Mouse (Mus musculus) adrenal gland, postnatal 36 days (tissue): Measurements from ENCODE around the gene Morn2. TPM values are rescaled to one million over a fixed set of nuclear protein-coding genes. Genes with fewer than 3 reads are reported as not detected.

Source experiments
- DNase-seq, 2 experiments: peaks; one replicate each; pipeline ENCODE4 v3.0.0; 2021; ENCODE audit warnings: mixed read lengths in 1 of 2
- total RNA-seq, 2 experiments: library from RNA; stranded (reverse); gene quantifications; 2 replicates each; pipeline ENCODE4 v1.2.3; 2021

The Morn2 gene
- total RNA-seq, 2 experiments from 2014 or later, result 13.7 to 17.6 TPM

DNA sequence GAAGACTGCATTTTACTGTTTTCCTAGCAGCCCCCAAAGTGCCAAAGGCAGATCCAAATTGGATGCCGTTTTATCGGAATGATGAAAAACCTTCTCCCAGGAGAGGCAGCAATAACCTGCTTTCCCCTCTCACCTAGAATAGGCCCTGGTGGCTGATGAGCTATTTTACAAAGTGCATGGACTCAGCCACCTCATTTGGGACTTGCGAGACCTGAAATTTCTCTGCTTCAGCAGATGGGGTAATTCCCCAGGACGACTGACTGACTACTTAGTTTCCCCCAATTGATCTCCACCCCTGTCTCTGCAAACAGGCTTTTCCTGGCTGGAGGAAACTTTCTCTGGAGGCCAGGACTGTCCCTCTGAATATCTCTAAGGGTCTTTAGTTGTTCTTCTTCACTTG is 33.0 kb downstream of the Morn2 start:
- DNase-seq, result no peak

DNA sequence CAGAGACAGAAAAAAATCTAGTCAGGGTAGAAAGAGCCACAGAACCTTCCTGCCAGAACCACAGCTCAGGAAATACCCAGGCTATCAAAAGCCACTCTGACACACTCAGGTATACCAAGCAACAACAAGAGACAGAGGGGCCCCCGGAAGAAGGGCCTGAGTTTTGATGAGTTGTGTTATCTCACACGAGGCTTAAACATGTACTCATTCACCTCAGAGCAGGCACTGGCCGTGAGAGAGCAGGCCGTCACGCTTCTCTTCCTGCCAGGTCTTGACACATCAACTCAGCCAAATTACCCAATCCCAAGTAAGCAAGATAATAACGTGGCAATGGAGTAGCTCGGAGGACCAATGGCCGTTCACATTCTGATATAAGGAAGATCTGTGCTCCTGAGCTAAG is 33.7 kb downstream of the Morn2 start:
- DNase-seq, result peak in 1 of 2 experiments; percentile 29

DNA sequence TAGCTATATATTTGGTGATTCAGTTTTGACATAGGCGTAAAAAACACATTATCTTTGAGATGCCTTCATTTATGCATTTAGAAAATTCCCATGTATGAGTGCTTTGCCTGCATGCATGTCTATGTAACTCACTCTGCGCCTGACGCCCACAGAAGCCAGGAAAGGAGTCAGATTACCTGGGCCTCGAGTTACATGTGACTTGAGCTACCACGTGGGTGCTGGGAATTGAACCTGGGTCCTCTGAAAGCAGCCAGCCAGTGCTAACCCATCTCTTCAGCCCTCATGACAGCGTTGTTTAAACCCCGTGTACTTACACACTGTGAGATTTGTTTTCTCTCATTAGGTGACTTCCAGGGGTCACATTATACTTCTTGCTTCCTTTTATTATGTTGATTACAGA is 34.5 kb downstream of the Morn2 start:
- no peak for DNase-seq

DNA sequence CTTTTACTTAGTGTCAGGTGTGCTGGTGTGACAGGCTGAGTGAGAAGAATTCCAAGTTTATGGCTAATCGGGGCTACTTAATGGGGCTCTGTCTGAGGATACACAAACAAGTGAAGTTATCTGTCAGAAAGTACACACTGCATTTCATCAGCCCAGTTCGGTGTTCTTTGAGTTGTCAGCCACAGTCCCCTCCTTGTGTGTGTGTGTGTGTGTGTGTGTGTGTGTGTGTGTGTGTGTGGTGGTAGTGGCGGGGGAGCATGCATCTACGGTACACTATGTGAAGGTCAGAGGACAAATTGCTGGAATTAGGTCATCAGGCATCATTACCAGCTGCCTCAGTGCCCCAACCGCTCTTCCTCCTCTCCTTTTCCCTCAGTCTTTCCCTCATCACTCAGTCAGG is 35.5 kb downstream of the Morn2 start:
- no peak for DNase-seq

DNA sequence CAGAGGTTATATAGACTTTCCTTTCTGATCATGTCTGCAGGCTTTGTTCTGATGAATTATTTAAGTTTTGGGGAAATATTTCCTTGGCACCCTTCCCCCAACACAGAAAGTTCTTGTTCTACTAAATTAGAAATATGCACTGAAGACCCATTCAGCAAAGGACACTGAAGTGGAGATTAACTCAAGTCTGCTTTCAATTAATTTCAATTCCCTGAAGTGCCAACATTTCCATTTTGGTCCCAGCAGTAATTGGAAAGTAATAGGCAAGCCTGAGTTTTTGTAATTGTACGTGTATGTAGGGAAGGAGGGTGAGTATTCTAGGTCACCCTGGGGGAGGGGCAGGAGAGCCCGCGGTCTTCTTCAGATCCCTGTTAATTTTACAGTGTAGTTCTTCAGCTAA is 36.4 kb downstream of the Morn2 start:
- no peak for DNase-seq

DNA sequence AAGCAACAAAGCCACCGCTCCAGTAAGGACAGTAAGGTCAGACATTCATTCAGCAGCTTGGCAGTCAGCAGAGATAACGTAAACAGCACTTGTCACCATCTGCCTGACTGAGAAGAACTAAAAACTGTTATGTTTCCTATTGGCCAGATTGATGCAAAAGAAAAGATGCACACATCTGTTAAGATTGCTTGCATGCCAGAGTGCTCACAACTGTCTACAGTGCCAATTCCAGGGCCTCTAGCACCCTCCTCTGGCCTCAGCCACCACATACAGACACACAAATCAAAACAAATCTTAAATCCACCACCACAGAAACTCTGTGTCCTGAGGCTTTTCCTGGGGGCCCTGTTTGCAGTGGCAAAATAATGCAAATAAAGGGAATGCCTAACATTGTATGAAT is 42.4 kb downstream of the Morn2 start:
- DNase-seq, result peak; percentile 30 to 43

DNA sequence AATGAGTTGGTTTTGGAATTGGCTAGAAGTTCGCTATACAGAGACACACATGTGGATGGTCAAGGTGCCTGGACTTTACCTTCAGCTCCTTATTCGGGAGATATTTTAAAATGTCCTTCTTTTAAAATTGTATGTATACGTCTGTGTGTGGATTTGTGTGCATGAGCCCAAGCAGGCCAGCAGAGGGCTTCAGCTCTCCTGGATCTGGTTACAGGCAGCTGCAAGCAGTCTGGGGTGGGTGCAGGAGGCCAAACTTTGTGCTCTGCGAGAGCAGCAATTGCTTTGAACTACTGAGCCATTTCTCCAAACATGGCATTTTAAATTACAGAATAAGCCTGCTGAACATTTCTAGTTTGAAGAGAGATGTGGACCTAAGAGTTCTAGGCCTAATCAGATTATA is 55.3 kb downstream of the Morn2 start:
- peak in 1 of 2 experiments; percentile 18 for DNase-seq

DNA sequence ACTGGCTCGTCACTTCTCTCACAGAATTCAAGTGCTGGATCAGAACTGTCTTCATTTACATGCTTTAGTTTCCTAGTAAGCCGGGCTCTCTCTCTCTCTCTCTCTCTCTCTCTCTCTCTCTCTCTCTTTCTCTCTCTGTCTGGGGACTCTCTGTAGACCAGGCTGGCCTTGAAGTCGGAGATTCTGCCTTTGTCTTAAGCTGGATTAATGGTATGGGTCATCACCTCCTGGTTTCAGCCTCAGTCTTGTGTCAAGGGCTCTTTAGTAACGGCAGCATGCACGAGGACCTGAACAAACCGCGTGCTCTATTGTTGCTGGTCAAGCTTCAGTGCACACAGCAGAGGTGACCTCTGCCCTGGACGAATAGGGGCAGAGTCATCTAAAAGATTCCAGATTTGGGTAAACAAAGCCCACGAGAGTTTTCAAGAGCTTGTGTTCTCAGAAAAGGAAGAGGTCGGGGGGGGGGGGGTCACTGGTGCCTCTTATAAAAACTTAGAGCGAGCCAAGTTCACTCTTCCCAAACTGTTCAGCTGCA is 56.7 kb downstream of the Morn2 start:
- no peak for DNase-seq

Other genes starting within 250 kb of the Morn2 start
- gene Hnrnpll, start 227.9 kb upstream of the Morn2 start, total RNA-seq, result 10 to 100 TPM; 45.7 to 51.8 TPM
- gene Galm, start 162.7 kb upstream of the Morn2 start, total RNA-seq, result 10 to 100 TPM; 13.9 to 19.8 TPM
- 100 to 1,000 TPM; 101 to 144 TPM for gene Srsf7, start 82.9 kb upstream of the Morn2 start, total RNA-seq
- not detected for gene Ttc39d, start 82.7 kb upstream of the Morn2 start, total RNA-seq
- gene Gemin6, start 65.8 kb upstream of the Morn2 start, total RNA-seq, result 1 to 10 TPM; 7.5 to 7.8 TPM
- gene Dhx57, start 273 bp downstream of the Morn2 start, total RNA-seq, result 10 to 100 TPM; 11.9 to 12.7 TPM
- gene Arhgef33, start 17.2 kb downstream of the Morn2 start, total RNA-seq, result under 1 TPM in 1 of 2 experiments, not detected in 1; 0.63 TPM
- 1 to 10 TPM in 1 of 2 experiments, not detected in 1; 1.1 TPM for gene Gm10190, start 83.3 kb downstream of the Morn2 start, total RNA-seq
- gene Sos1, start 190.2 kb downstream of the Morn2 start, total RNA-seq, result 10 to 100 TPM; 28.1 to 29.3 TPM